Mouse (Mus musculus) neural tube, embryonic 11.5 days (tissue): Measurements from ENCODE around the gene Gm10985. TPM values are rescaled to one million over a fixed set of nuclear protein-coding genes. Genes with fewer than 3 reads are reported as not detected.
A peak's percentile ranks its signal among the peaks of the same experiment; 100 is the strongest.

Source experiments
- ATAC-seq: fragments of 200-750 bp; cut with Nextera tagmentation; 2 replicates; pipeline ENCODE4 v1.8.0; 2017; ENCODE audit warnings: moderate number of reproducible peaks, mild to moderate bottlenecking, moderate TSS enrichment, moderate library complexity; ENCODE audit not compliant: insufficient read depth, low FRiP score, low TSS enrichment
- DNase-seq: peaks from one replicate; pipeline ENCODE4 v3.0.0-alpha.2; 2015; ENCODE audit warnings: low spot score
- H3K27ac ChIP-seq: fragments of 300-500 bp; sonication (generic); 2 replicates; pipeline ENCODE4 v1.5.1; 2014; ENCODE audit warnings: low read depth, mild to moderate bottlenecking, low read length
- H3K27me3 ChIP-seq: fragments of 300-500 bp; sonication (generic); 2 replicates; pipeline ENCODE4 v1.6.1; 2014; ENCODE audit warnings: mild to moderate bottlenecking, low read length, mixed read lengths; ENCODE audit not compliant: control insufficient read depth, insufficient read depth
- H3K36me3 ChIP-seq: fragments of 300-500 bp; sonication (generic); 2 replicates; pipeline ENCODE4 v1.6.1; 2014; ENCODE audit warnings: mild to moderate bottlenecking, low read length, moderate library complexity, mixed read lengths; ENCODE audit not compliant: control insufficient read depth, insufficient read depth
- H3K4me1 ChIP-seq: fragments of 300-500 bp; sonication (generic); 2 replicates; pipeline ENCODE4 v1.6.1; 2014; ENCODE audit warnings: low read length, mixed read lengths; ENCODE audit not compliant: control insufficient read depth, insufficient read depth
- H3K4me2 ChIP-seq: fragments of 300-500 bp; sonication (generic); 2 replicates; pipeline ENCODE4 v1.6.1; 2014; ENCODE audit warnings: low read depth, mild to moderate bottlenecking, moderate library complexity
- H3K4me3 ChIP-seq: fragments of 300-500 bp; sonication (generic); 2 replicates; pipeline ENCODE4 v1.5.1; 2014; ENCODE audit warnings: low read depth, low read length
- H3K9ac ChIP-seq: fragments of 300-500 bp; sonication (generic); 2 replicates; pipeline ENCODE4 v1.6.1; 2014; ENCODE audit warnings: mild to moderate bottlenecking, low read length
- H3K9me3 ChIP-seq: fragments of 300-500 bp; sonication (generic); 2 replicates; pipeline ENCODE4 v1.6.1; 2016; ENCODE audit warnings: low read length; ENCODE audit not compliant: control insufficient read depth
- WGBS: fragments of 180-500 bp; shearing (Covaris S2); extraction: QIAGEN DNeasy Blood & Tissue Kit; methylation state at CpG from one replicate; pipeline ENCODE4 v1.1.7; 2014; 5-methylcytosine and 5-hydroxymethylcytosine counted together
- polyA plus RNA-seq: library from polyadenylated mRNA; unstranded; fragments of >200 nt; fragmentation: Nextera tagmentation; extraction: Ambion mirVana; gene quantifications from 2 replicates; pipeline ENCODE4 v1.2.1, GENCODE M21; 2014

Gm10985 gene
- polyA plus RNA-seq, 1 experiment from 2014 or later: not detected

- H3K4me1 ChIP-seq: no peaks in the 10 kb centered on the region
- no peak for DNase-seq
- H3K4me3 ChIP-seq: no peak overlapping the region
- no peak overlapping the region for H3K27ac ChIP-seq
- no peak for ATAC-seq
- no peaks in the 10 kb centered on the region for H3K27me3 ChIP-seq
- 83% methylated on average over 3 of the region's 3 CpGs for WGBS
- no peaks in the 10 kb centered on the region for H3K9me3 ChIP-seq
- peaks cover 6% of the 10 kb centered on the region; the same call in 1 of the 2 replicates for H3K36me3 ChIP-seq
- H3K4me2 ChIP-seq: no peak overlapping the region
- H3K9ac ChIP-seq: no peak overlapping the region
Observed at GRCm38 (mm10) chr3:53854831-53855230, 9.9 kb downstream of the Gm10985 start.

GRCm38 (mm10) chr3:53863383-53864220 is 18.7 kb downstream of the Gm10985 start, which contains the start of gene Ufm1:
Ufm1 (minus strand) TSS chr3:53863830.
- H3K4me1 ChIP-seq: peaks cover 7% of the 10 kb centered on the region
- ATAC-seq (peak; percentile 98), DNase-seq (peak; percentile 95)
- H3K36me3 ChIP-seq: peaks cover 8% of the 10 kb centered on the region
- under 1% methylated on average over 58 of the region's 58 CpGs for WGBS
- peak within 1 kb of the TSS; percentile 84 for H3K4me2 ChIP-seq
- peak within 1 kb of the TSS; percentile 96 for H3K4me3 ChIP-seq
- no peaks in the 10 kb centered on the region for H3K27me3 ChIP-seq
- H3K9ac ChIP-seq: peak within 1 kb of the TSS; percentile 76
- no peak within 1 kb of the TSS for H3K27ac ChIP-seq
- no peaks in the 10 kb centered on the region for H3K9me3 ChIP-seq

- ATAC-seq (no peak), DNase-seq (no peak)
- WGBS: 91% methylated on average over 4 of the region's 4 CpGs
- no peak overlapping the region for H3K4me3 ChIP-seq
- H3K9me3 ChIP-seq: no peaks in the 10 kb centered on the region
- no peak overlapping the region for H3K9ac ChIP-seq
- 0 out of 2 replicates have a peak, but pooled peaks cover 2% of the 10 kb centered on the region for H3K4me1 ChIP-seq
- no peak overlapping the region for H3K27ac ChIP-seq
- H3K36me3 ChIP-seq: no peaks in the 10 kb centered on the region
- no peak overlapping the region for H3K4me2 ChIP-seq
- H3K27me3 ChIP-seq: no peaks in the 10 kb centered on the region
Observed at GRCm38 (mm10) chr3:53868212-53868611, 23.3 kb downstream of the Gm10985 start.

- Histone ChIP-seq H3K36me3 (no peaks in the 10 kb centered on the region), H3K4me1 (0 out of 2 replicates have a peak, but pooled peaks cover 2% of the 10 kb centered on the region), H3K4me3 (no peak overlapping the region), H3K9me3 (no peaks in the 10 kb centered on the region), H3K4me2 (no peak overlapping the region), H3K27me3 (no peaks in the 10 kb centered on the region), H3K27ac (no peak overlapping the region), H3K9ac (no peak overlapping the region)
- WGBS: 9% methylated on average over 1 of the region's 1 CpGs
- ATAC-seq: no peak; the same call in 1 of the 2 replicates
- no peak for DNase-seq
Observed at GRCm38 (mm10) chr3:53869263-53869662, 24.4 kb downstream of the Gm10985 start.

- no peaks in the 10 kb centered on the region for H3K4me1 ChIP-seq
- H3K27me3 ChIP-seq: no peaks in the 10 kb centered on the region
Observed at GRCm38 (mm10) chr3:53870482-53870881, 25.6 kb downstream of the Gm10985 start.

GRCm38 (mm10) chr3:53871596-53871995 is 26.7 kb downstream of the Gm10985 start:
- Histone ChIP-seq H3K9ac (no peak overlapping the region), H3K36me3 (no peaks in the 10 kb centered on the region), H3K27me3 (no peaks in the 10 kb centered on the region), H3K4me2 (no peak overlapping the region), H3K9me3 (no peaks in the 10 kb centered on the region), H3K27ac (no peak overlapping the region), H3K4me1 (no peaks in the 10 kb centered on the region), H3K4me3 (no peak overlapping the region)
- DNase-seq (no peak), ATAC-seq (no peak)
- WGBS: 81% methylated on average over 1 of the region's 1 CpGs

More at GRCm38 (mm10) chr3:53870482-53870881, 25.6 kb downstream of the Gm10985 start:
- no peak for ATAC-seq
- H3K4me3 ChIP-seq: no peak overlapping the region
- H3K4me2 ChIP-seq: no peak overlapping the region
- H3K27ac ChIP-seq: no peak overlapping the region
- no peak for DNase-seq
- no peaks in the 10 kb centered on the region for H3K9me3 ChIP-seq
- H3K36me3 ChIP-seq: no peaks in the 10 kb centered on the region
- 84% methylated on average over 6 of the region's 6 CpGs for WGBS
- no peak overlapping the region for H3K9ac ChIP-seq

- Histone ChIP-seq H3K4me1 (no peaks in the 10 kb centered on the region), H3K4me2 (no peak overlapping the region), H3K27ac (no peak overlapping the region), H3K36me3 (no peaks in the 10 kb centered on the region), H3K9ac (no peak overlapping the region), H3K9me3 (no peaks in the 10 kb centered on the region), H3K27me3 (no peaks in the 10 kb centered on the region), H3K4me3 (no peak overlapping the region)
- 88% methylated on average over 12 of the region's 12 CpGs for WGBS
- DNase-seq (no peak), ATAC-seq (no peak)
Observed at GRCm38 (mm10) chr3:53890619-53891540, 46.0 kb downstream of the Gm10985 start.
